Mouse (Mus musculus): ENCODE measurements around the gene Rptn. TPM values are rescaled to one million over a fixed set of nuclear protein-coding genes. Genes with fewer than 3 reads are reported as not detected.
"Not testable (repeated sequence)": the region's sequence is repeated elsewhere in the genome, so short reads cannot be mapped to it uniquely, and the experiment has no call there.

Gene Rptn
- 0.69 and 0.96 TPM in 2 replicates for polyA plus RNA-seq (2012; rRNA removed)

GRCm38 (mm10) chr3:93393366-93393765 lies at the start of gene Rptn:
Rptn (plus strand) TSS chr3:93393699.
- no peak for DNase-seq (ENCODE audit: low spot score)

DNA sequence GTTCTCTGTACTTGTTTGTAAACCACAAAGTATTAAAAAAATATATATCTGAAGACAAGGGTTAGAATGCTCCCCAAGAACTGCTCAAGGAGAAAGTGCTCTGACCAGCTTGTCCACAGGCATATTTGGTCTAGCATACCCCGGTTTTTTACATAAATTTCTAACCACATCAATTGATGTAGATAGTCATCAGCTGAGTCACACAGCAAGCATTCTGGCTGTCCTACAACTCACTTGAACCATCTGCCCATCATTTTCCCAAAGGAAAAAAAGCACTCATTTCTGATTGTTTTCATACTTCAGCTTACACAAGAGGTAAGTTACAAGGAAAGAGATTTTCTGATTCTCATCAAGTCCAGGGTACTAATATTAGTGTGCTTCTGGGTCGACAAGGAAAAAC lies 46.6 kb upstream of the Rptn start:
- no peak for DNase-seq (ENCODE audit: low spot score)

DNA sequence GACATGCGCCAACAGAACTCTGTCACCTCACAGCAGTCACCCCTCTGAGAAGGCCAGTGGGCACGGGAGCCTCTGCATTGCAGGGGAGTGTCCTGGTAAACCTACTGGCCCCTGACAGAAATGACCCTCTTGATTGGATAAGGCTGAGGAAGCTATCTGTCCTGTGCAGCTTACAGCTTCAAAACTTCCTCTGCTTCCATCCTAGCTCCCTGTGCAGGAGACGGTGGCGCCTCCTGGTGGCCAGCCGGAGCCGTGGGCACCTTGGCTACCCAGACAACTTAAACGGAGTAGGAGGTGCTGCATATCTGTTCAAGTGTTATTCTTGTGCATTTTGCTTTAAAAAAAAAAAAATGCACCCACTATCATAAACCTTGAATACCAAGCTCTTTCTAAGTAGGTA lies 33.5 kb upstream of the Rptn start:
- DNase-seq (ENCODE audit: low spot score): peak; percentile 43

DNA sequence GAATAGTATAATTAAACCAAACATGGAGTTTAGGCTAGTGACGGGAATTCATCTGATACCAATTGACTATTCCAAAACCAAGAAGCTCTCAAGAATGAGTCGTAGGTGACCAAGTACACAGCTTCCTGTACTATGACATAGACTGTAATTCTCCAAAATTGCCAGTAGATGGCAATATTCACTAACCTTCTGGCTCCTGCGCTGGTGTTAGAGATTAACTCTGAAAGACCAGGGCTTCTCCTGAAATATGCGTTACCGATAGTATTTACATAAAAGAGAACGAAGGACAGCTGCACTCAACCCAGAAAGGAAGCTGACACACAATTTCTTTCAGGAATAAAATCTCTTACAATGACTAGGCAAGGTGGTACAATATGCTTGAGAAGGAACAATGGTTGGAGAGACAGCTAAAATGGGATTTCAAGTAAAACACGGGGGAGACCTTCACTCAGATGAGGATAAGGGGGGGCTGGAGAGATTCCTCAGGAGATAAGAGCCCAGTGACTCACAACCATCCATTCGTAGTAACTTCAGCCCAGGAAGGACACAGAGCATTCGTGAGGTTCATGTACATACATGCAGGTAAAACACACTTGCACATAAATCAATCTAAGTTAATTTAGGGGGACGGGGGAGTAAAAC lies 31.4 kb upstream of the Rptn start:
- DNase-seq (ENCODE audit: low spot score): no peak

GRCm38 (mm10) chr3:93366966-93367575 lies 26.4 kb upstream of the Rptn start:
- no peak for DNase-seq (ENCODE audit: low spot score)

DNA sequence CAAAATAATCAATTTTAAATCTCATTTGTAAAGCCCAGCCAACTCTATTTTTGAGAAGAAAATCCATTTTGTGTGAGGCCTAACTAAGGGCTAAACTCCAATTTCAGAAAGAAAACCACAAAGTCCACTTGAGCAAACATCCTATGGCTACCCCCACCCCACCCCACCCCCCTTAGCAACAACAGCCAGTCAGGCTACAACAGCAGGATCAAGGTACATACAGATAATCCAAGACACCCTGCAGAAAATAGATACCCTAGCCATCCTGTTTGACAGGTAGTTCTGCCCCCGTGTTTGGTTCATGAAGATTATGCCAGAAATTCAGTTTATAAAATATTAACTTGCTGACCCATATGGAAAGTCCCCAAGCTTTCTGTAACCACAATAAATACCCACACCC lies 25.3 kb upstream of the Rptn start:
- DNase-seq (ENCODE audit: low spot score): no peak

- no peak for DNase-seq (ENCODE audit: low spot score)
Observed at GRCm38 (mm10) chr3:93373416-93373815, 20.1 kb upstream of the Rptn start.

DNA sequence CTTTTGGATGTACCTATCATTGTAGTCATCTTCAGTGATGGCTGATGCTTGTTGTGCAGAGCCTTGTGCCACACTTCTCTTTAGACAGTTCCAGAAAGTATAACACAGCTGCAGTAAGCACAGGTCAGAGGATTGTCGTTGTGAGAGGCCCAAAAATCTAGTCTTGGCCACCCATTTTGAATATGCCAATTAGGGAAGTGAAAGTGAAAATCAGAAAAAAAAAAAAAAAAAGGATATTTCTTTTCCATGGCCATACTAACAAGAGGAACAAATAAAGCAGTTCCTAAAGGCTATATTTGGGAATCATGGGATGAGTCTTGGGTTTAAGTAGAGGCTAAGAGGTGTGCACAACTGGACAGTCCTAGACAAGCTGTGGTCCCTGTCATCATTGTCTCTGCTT lies 18.3 kb upstream of the Rptn start:
- DNase-seq (ENCODE audit: low spot score): no peak

DNA sequence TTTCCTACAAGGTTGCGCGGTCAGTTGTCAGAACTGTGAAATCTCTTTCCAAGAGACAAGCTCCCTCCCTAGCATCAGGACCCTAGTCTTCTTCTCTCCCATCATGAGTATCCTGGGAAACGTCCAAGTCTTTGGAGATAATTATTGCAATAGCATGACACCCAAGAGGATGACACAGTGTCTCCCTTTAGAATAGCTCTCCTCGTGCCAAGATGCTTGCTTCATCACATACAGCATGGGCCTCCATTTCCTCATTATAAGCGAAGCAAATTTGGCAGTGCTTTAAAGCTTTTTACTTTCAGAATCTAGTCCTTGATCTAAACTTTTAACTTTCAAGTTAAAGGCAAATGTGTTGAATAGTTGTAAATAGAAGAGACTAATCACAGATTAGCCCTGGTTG lies 17.9 kb upstream of the Rptn start:
- DNase-seq (ENCODE audit: low spot score): no peak

DNA sequence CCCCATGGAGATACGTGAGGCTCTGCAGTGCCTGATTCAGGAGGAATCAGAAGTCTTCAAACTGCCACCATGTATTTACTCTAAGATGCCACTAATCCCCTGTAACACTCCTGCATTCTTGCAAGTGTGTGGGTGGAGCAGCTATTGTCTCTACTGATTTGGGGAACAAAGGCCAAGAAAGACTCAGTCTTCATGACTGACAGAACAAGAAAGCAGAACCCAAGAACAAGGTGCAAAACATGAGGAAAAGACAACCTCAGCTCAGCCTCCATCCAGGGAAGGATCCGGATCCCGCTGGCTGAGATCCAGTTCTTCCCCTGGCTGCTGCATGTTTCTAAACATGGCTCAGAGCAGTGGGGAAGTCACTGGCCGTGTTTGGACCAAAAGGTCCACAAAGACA lies 15.4 kb upstream of the Rptn start:
- DNase-seq (ENCODE audit: low spot score): no peak

DNA sequence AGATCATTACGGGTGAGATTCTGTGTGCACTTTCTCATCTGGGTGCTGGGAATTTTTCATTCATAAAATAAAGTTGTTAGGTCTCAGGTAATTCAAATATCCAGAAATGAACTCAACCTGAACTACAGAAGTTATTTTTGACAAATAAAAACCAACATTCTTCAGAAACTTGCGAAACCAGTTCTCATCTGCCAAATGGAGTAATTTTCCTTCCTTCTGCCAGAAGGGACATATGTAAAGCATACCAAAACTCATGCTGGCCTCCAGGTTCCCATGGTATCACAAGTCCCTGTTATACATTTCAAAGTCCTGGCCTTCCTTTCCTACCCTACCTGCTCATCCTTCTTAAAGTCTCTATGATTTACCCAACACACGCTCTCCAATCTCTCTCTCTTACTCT lies 10.4 kb downstream of the Rptn start:
- no peak for DNase-seq (ENCODE audit: low spot score)

- DNase-seq (ENCODE audit: low spot score): no peak
Observed at GRCm38 (mm10) chr3:93406992-93407391, 13.5 kb downstream of the Rptn start.

DNA sequence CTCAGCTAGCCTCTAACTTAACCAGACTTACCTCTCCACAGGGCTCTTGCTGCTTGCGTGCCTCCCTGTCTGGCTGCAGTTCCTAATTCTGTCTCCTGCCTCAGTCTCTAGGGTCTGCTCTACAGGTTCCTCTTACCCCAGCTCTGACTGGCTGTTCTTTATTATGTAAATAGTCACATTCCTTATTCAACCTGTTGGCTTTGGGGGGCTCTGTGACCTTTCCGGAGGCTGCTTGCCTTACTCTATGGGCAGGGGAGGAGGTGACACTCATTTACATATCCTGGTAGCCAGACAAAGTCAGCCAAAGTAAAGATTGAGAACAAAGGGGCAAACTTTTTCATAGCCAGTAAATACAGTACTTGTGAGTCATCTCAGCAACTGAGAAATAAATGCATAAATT lies 18.4 kb downstream of the Rptn start:
- no peak for DNase-seq (ENCODE audit: low spot score)

DNA sequence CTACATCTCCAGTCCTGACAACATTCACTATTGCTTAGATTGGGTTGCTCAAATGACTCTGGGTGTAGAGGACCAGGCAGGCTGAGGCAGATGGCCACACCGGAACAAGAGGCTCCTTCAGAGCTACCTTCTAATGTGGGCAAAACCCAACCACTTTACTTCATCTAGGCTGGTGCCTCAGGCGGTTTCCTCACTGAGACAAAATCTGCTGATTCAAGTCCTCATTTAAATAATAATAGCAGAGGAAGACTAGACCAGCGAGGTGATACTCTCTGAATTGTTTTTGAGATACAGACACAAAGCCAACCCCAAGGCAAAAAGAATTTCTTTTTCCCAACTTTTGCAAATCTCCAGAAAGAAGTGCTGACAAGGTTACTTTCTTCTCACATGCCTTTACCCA lies 38.2 kb downstream of the Rptn start:
- DNase-seq (ENCODE audit: low spot score): no peak

DNA sequence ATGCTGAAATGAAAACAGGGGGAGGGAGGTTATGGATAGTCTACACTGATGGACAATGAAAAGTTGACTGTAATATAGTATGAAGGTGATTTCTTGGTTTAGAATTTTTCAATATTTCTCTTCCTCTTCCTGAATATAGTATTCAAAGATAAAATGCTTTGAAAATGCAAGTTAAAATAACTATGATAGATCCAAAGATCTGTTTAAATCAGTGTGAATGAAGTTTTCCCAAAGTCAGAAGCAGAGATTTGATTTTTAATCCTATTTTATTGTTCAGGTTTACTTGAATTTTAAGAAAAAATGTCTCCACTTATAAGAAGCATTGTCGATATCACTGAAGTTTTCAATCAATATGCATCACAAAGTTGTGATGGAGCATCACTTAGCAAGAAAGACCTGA lies 48.5 kb downstream of the Rptn start, which contains the start of gene Tchh:
Gene Tchh (plus strand): TSS at position 301 of the 400 bp plus-strand sequence.
- DNase-seq (ENCODE audit: low spot score): no peak

DNA sequence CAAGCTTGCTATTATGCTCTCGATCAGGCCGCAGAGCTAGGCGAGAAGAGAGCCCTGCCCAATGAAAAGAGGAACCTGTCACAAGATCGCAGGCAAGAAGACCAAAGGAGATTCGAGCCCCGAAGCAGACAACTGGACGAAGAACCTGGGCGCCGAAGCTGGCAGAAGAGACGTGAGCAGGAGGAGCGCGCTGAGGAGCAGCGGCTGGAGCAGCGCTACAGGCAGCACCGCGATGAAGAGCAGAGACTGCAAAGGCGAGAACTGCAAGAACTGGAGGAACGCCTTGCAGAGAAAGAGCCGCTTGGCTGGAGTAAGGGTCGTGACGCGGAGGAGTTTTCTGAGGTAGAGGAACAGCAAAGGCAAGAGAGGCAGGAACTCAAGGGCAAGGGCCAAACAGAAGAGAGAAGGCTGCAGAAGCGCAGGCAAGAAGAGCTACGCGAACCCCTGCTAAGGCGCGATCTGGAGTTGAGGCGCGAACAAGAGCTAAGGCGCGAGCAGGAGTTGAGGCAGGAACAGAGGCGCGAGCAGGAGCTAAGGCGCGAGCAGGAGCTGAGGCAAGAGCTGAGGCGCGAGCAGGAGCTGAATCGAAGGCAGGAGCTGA lies 50.1 kb downstream of the Rptn start:
- DNase-seq (ENCODE audit: low spot score): peak; percentile 34

DNA sequence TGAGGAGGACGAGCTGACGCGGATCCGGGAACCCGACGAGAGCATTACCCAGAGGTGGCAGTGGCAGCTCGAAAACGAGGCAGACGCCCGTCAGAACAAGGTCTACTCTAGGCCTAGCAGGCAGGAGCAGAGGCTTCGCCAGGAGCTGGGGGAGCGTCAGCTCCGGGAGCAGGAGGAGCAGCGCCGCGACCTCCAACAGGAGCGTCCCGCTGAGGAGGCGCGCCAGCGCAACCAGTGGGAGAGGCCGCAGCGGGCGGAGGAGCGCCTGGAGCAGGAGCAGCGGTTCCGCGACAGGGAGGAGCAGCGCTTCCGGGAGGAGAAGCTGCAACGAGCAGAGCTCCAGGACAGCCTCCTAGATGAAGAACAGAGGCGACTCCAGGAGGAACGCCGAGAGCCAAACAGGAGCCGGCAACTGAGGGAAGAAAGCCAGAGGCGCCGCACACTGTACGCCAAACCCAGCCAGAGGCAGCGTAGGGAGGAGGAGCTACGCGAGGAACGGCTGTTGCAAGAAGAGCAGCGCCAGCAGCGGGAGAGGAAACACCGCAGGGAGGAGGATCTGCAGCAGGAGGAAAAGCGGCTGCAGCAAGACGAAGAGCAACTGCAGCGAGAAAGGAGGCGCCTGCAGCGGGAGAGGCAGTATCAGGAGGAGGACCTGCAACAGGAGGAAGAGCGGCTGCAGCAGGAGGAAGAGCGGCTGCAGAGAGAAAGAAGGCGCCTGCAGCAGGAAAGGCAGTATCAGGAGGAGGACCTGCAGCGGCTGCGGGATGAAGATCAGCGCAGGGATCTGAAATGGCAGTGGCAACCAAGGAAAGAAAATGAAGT lies 51.1 kb downstream of the Rptn start:
- peak; percentile 53 for DNase-seq (ENCODE audit: low spot score)

GRCm38 (mm10) chr3:93445165-93445705 lies 51.7 kb downstream of the Rptn start:
- DNase-seq (ENCODE audit: low spot score): no peak

GRCm38 (mm10) chr3:93446128-93446755 lies 52.7 kb downstream of the Rptn start:
- no peak for DNase-seq (ENCODE audit: low spot score)

GRCm38 (mm10) chr3:93446756-93447137 lies 53.2 kb downstream of the Rptn start:
- DNase-seq (ENCODE audit: low spot score): not testable (repeated sequence)

- peak; percentile 34 for DNase-seq (ENCODE audit: low spot score)
Observed at GRCm38 (mm10) chr3:93447138-93447841, 53.8 kb downstream of the Rptn start.
